Mouse (Mus musculus) C2C12 (cell line): ENCODE results near the gene Capzb.

Experiments
- CEBPB ChIP-seq: IDR thresholded peaks from one replicate; pipeline ENCODE4 v1.6.1; 2011; ENCODE audit warnings: low read depth, mild to moderate bottlenecking, control low read depth, moderate library complexity
- CTCF ChIP-seq: IDR thresholded peaks from one replicate; pipeline ENCODE4 v1.5.1; 2011; ENCODE audit not compliant: control insufficient read depth, insufficient read depth, insufficient read length
- MAX ChIP-seq: IDR thresholded peaks from one replicate; pipeline ENCODE4 v1.6.1; 2011; ENCODE audit warnings: mild to moderate bottlenecking, control low read depth
- MYOD1 ChIP-seq: IDR thresholded peaks from one replicate; pipeline ENCODE4 v1.6.1; 2011; ENCODE audit warnings: low read depth; ENCODE audit not compliant: control insufficient read depth, insufficient read length
- MYOG ChIP-seq: IDR thresholded peaks from one replicate; pipeline ENCODE4 v1.6.1; 2011; ENCODE audit not compliant: control insufficient read depth, insufficient read length; ENCODE audit errors: extremely low read depth
- USF1 ChIP-seq: IDR thresholded peaks from one replicate; pipeline ENCODE4 v1.6.1; 2011; ENCODE audit warnings: low read depth, mild to moderate bottlenecking, control low read depth, moderate library complexity

DNA sequence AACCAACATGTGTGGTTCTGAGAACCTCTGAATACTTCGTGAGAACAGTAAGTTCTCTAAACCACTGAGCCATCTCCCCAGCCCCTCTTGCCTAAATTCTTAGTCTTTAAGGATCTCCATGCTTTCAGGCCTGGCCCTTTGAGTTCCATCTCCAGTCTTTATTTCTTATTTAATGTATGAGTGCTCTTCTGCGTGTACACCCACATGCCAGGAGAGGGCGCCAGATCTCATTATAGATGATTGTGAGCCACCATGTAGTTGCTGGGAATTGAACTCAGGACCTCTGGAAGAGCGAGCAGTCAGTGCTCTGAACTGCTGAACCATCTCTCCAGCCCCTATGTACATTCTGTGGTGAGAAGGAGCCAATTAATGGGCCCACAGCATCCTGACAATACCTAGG, 119.9 kb downstream of the Capzb start:
- TF ChIP-seq CTCF (no peak), USF1 (no peak), MYOG (no peak), MYOD1 (no peak), CEBPB (no peak), MAX (no peak)
